24 mouse cellular contexts compared by ENCODE assay signal in genomic region chr13:30656909-30657308, GRCm38 (mm10). TPM values are rescaled to one million over a fixed set of nuclear protein-coding genes. Genes with fewer than 3 reads are reported as not detected.
DNase-seq lines count a peak whose midpoint lies in the region; ATAC-seq and TF ChIP-seq lines count a peak whose summit lies in the region.
"Had no signal": no experiment of that assay in that cellular context is flagged by ENCODE, and none has a peak within 500 bp of the region (broad histone marks: within the 10 kb centered on the region; RNA-seq: fewer than 3 reads in every experiment).

No protein-coding gene starts in this region.

- peak overlapping the region; percentile 80 for H3K27ac ChIP-seq in gastrocnemius, adult 2 months
- no peak overlapping the region for H3K27ac ChIP-seq in heart, embryonic 11.5 days (ENCODE audit: low read depth, low read length)
- peak overlapping the region; percentile 98 for H3K27ac ChIP-seq in CH12.LX (ENCODE audit: insufficient read depth, low read depth)
- H3K27ac ChIP-seq: embryonic facial prominence, embryonic 10.5 days; embryonic facial prominence, embryonic 12.5 days; forebrain, embryonic 13.5 days; forebrain, embryonic 15.5 days had no signal

- dilution Hi-C loops in CH12.LX (cut with MboI; ENCODE audit: extremely low pct_ligation_motif_present, extremely low pct_unique_long_range_greater_than_20kb, low sequenced_read_pairs): no loop called here

- TF ChIP-seq RAD21 in CH12.LX (IDR thresholded peaks at IDR 0.05; ENCODE audit: low read depth, low read length): no peak

- TF ChIP-seq POLR2A in CH12.LX (IDR thresholded peaks at IDR 0.05; ENCODE audit: low read depth, low read length): no peak; the same call in none of the 2 replicates

- no peak for TF ChIP-seq CTCF in gastrocnemius, adult 2 months (IDR thresholded peaks at IDR 0.05)
- TF ChIP-seq CTCF in CH12.LX (conservative IDR thresholded peaks at IDR 0.05 in 1 of 2, IDR thresholded peaks at IDR 0.05 in 1 of 2; ENCODE audit: low read depth in 2 of 2, low read length in 2 of 2): no peak

- no peak overlapping the region for H3K4me3 ChIP-seq in gastrocnemius, adult 2 months
- H3K4me3 ChIP-seq in heart, embryonic 11.5 days (ENCODE audit: low read depth, low read length): no peak overlapping the region
- H3K4me3 ChIP-seq in CH12.LX (replicated peaks in 1 of 3; ENCODE audit: low read depth in 2 of 3, low read length in 2 of 3, poor library complexity in 1 of 3): no peak overlapping the region
- H3K4me3 ChIP-seq: embryonic facial prominence, embryonic 10.5 days; embryonic facial prominence, embryonic 12.5 days; forebrain, embryonic 13.5 days; forebrain, embryonic 15.5 days had no signal

- no peak for DNase-seq in gastrocnemius, adult 2 months
- no peak for DNase-seq in gastrocnemius, postnatal 4 days (ENCODE audit: low spot score in 2 of 2)
- DNase-seq in heart, adult 11 months: peak; percentile 29
- peak; percentile 57 for DNase-seq in CH12.LX (ENCODE audit: extremely low read depth)
- peak; percentile 46 for DNase-seq in skeletal muscle tissue, adult 2 months (ENCODE audit: low read depth, low spot score)
- no peak for DNase-seq in right cerebral cortex, postnatal 4 days
- DNase-seq in MN1 (ENCODE audit: low spot score): no peak
- DNase-seq: adrenal gland, adult 8-10 months; adrenal gland, postnatal 14 days; adrenal gland, postnatal 36 days; cerebellum, adult 11-12 months; cerebellum, adult 2 months; cerebellum, adult 9-10 months; cerebellum, postnatal 10 days; cerebellum, postnatal 25 days had no signal

- H3K9me3 ChIP-seq in heart, embryonic 11.5 days (replicated peaks; ENCODE audit: control insufficient read depth, low read length): no peaks in the 10 kb centered on the region
- H3K9me3 ChIP-seq in CH12.LX (replicated peaks; ENCODE audit: low read length): no peaks in the 10 kb centered on the region
- H3K9me3 ChIP-seq: embryonic facial prominence, embryonic 10.5 days; embryonic facial prominence, embryonic 12.5 days; forebrain, embryonic 13.5 days; forebrain, embryonic 15.5 days had no signal

- H3K9ac ChIP-seq in heart, embryonic 11.5 days (ENCODE audit: low read depth, low read length): no peak overlapping the region
- H3K9ac ChIP-seq in CH12.LX (ENCODE audit: insufficient read depth, low read depth): peak overlapping the region; percentile 88
- H3K9ac ChIP-seq: embryonic facial prominence, embryonic 12.5 days; forebrain, embryonic 13.5 days; forebrain, embryonic 15.5 days had no signal

- in situ Hi-C loops in CH12.LX (cut with MboI; ENCODE audit: low pct_ligation_motif_present, low pct_unique_long_range_greater_than_20kb, low sequenced_read_pairs): loop anchor here (5.0 kb wide), 1 partner anchor 55 kb away; no protein-coding TSS in a partner anchor

- H3K4me1 ChIP-seq in heart, embryonic 11.5 days (ENCODE audit: control insufficient read depth, insufficient read depth, low read length): no peaks in the 10 kb centered on the region
- H3K4me1 ChIP-seq in CH12.LX (ENCODE audit: control insufficient read depth in 1 of 2, insufficient read depth in 2 of 2): peaks cover 28 to 78% of the 10 kb centered on the region in 2 experiments

- intact Hi-C loops in gastrocnemius, adult 2 months (cut with DNase I): no loop called here

- H3K79me2 ChIP-seq in CH12.LX (replicated peaks; ENCODE audit: control insufficient read depth, extremely low read depth, insufficient read depth, poor library complexity, severe bottlenecking): peaks cover 3% of the 10 kb centered on the region

- ATAC-seq in heart, embryonic 11.5 days (replicated peaks; ENCODE audit: insufficient number of reproducible peaks, low FRiP score, low TSS enrichment): no peak
- ATAC-seq: activated CD4-positive, CD25-positive, alpha-beta regulatory T cell, adult 4 months; CD4-positive, CD25-positive, alpha-beta regulatory T cell, adult 4 months; forebrain, embryonic 13.5 days; forebrain, embryonic 15.5 days; Patski had no signal

- WGBS in heart, embryonic 11.5 days (ENCODE audit: insufficient replicate concordance): 59% methylated on average over 5 of the region's 5 CpGs

- H3K36me3 ChIP-seq in heart, embryonic 11.5 days (ENCODE audit: control insufficient read depth, insufficient read depth, low read length): no peaks in the 10 kb centered on the region
- no peaks in the 10 kb centered on the region for H3K36me3 ChIP-seq in CH12.LX (replicated peaks in 1 of 2; ENCODE audit: control insufficient read depth in 1 of 2, insufficient read depth in 1 of 2, low read length in 1 of 2)
- H3K36me3 ChIP-seq: embryonic facial prominence, embryonic 10.5 days; embryonic facial prominence, embryonic 12.5 days; forebrain, embryonic 15.5 days had no signal

- no peak overlapping the region for H3K4me2 ChIP-seq in heart, embryonic 11.5 days
- H3K4me2 ChIP-seq in CH12.LX (ENCODE audit: insufficient read depth, low read depth, poor library complexity, severe bottlenecking): peak overlapping the region; percentile 100
- H3K4me2 ChIP-seq: embryonic facial prominence, embryonic 12.5 days; forebrain, embryonic 13.5 days; forebrain, embryonic 15.5 days had no signal

- TF ChIP-seq EP300 in CH12.LX (IDR thresholded peaks at IDR 0.05; ENCODE audit: low read length): peak; percentile 90

- H3K27me3 ChIP-seq in heart, embryonic 11.5 days (ENCODE audit: control insufficient read depth, insufficient read depth, low read length): no peaks in the 10 kb centered on the region
- no peaks in the 10 kb centered on the region for H3K27me3 ChIP-seq in CH12.LX (replicated peaks)
- H3K27me3 ChIP-seq: embryonic facial prominence, embryonic 12.5 days; forebrain, embryonic 13.5 days; forebrain, embryonic 15.5 days; Patski had no signal

TF ChIP-seq in CH12.LX, 34 proteins besides CTCF, POLR2A, EP300 and RAD21 (continues in another document):
- no peak for TF ChIP-seq USF2 (conservative IDR thresholded peaks at IDR 0.05; ENCODE audit: low read depth, low read length)
- no peak; the same call in none of the 2 replicates for TF ChIP-seq CHD2 (IDR thresholded peaks at IDR 0.05; ENCODE audit: low read length)
- peak; percentile 79; the same call in 1 of the 2 replicates for TF ChIP-seq SIN3A (IDR thresholded peaks at IDR 0.05; ENCODE audit: low read length)
- TF ChIP-seq RCOR1 (conservative IDR thresholded peaks at IDR 0.05; ENCODE audit: low read depth, low read length): 0 out of 2 replicates have a peak, but pooled peaks have one; percentile 18
- no peak for TF ChIP-seq KAT2A (IDR thresholded peaks at IDR 0.05; ENCODE audit: insufficient replicate concordance, low read length)
- no peak for TF ChIP-seq E2F4 (IDR thresholded peaks at IDR 0.05; ENCODE audit: insufficient replicate concordance, low read depth, low read length)
- TF ChIP-seq POLR2AphosphoS2 (IDR thresholded peaks at IDR 0.05; ENCODE audit: low read depth, low read length): no peak
- TF ChIP-seq NRF1 (IDR thresholded peaks at IDR 0.05; ENCODE audit: low read depth, low read length): no peak
- 0 out of 2 replicates have a peak, but pooled peaks have one; percentile 29 for TF ChIP-seq NELFE (IDR thresholded peaks at IDR 0.05; ENCODE audit: low read depth, low read length)
- peak; percentile 80 for TF ChIP-seq MEF2A (IDR thresholded peaks at IDR 0.05; ENCODE audit: borderline replicate concordance, low read depth, low read length)
- no peak for TF ChIP-seq MAZ (IDR thresholded peaks at IDR 0.05; ENCODE audit: low read depth, low read length)
- TF ChIP-seq JUN (IDR thresholded peaks at IDR 0.05; ENCODE audit: insufficient read depth, low read depth, low read length): peak; percentile 94
- TF ChIP-seq ETS1 (conservative IDR thresholded peaks at IDR 0.05; ENCODE audit: low read depth, low read length): peak; percentile 89
- no peak; the same call in 1 of the 2 replicates for TF ChIP-seq ZMIZ1 (IDR thresholded peaks at IDR 0.05; ENCODE audit: low read depth, low read length)
- TF ChIP-seq ZKSCAN1 (IDR thresholded peaks at IDR 0.05; ENCODE audit: borderline replicate concordance, low read depth, low read length): no peak; the same call in 1 of the 2 replicates
- no peak for TF ChIP-seq MAFK (IDR thresholded peaks at IDR 0.05; ENCODE audit: insufficient replicate concordance, low read length)
- TF ChIP-seq PAX5 (IDR thresholded peaks at IDR 0.05; ENCODE audit: low read length): no peak
- peak; percentile 82 for TF ChIP-seq JUND (conservative IDR thresholded peaks at IDR 0.05; ENCODE audit: low read depth, low read length)
- no peak for TF ChIP-seq UBTF (IDR thresholded peaks at IDR 0.05; ENCODE audit: low read depth, low read length)
- TF ChIP-seq CHD1 (IDR thresholded peaks at IDR 0.05; ENCODE audit: low read depth, low read length): peak; percentile 83; the same call in 1 of the 2 replicates
- peak; percentile 29; the same call in 1 of the 2 replicates for TF ChIP-seq MAX (IDR thresholded peaks at IDR 0.05; ENCODE audit: low read length)
- TF ChIP-seq TBP (conservative IDR thresholded peaks at IDR 0.05; ENCODE audit: low read depth, low read length): peak; percentile 74
- no peak for TF ChIP-seq ZC3H11A (IDR thresholded peaks at IDR 0.05; ENCODE audit: low read depth, low read length)
- no peak for TF ChIP-seq SMC3 (IDR thresholded peaks at IDR 0.05; ENCODE audit: low read depth, low read length)
- peak; percentile 70 for TF ChIP-seq BHLHE40 (IDR thresholded peaks at IDR 0.05; ENCODE audit: low read depth, low read length)
- TF ChIP-seq USF1 (IDR thresholded peaks at IDR 0.05; ENCODE audit: low read depth, low read length): no peak
- TF ChIP-seq ELF1 (IDR thresholded peaks at IDR 0.05; ENCODE audit: low read depth, low read length): 0 out of 2 replicates have a peak, but pooled peaks have one; percentile 40
- no peak for TF ChIP-seq GABPA (IDR thresholded peaks at IDR 0.05; ENCODE audit: insufficient replicate concordance, low read depth, low read length)
- TF ChIP-seq IRF4 (IDR thresholded peaks at IDR 0.05; ENCODE audit: low read depth, low read length): no peak; the same call in 1 of the 2 replicates
- no peak for TF ChIP-seq ZNF384 (IDR thresholded peaks at IDR 0.05; ENCODE audit: low read depth, low read length)
- TF ChIP-seq MXI1 (IDR thresholded peaks at IDR 0.05; ENCODE audit: low read depth, low read length): peak; percentile 62; the same call in 1 of the 2 replicates
- peak; percentile 25; the same call in 1 of the 2 replicates for TF ChIP-seq MYC (IDR thresholded peaks at IDR 0.05; ENCODE audit: low read depth, low read length)
- no peak for TF ChIP-seq HCFC1 (IDR thresholded peaks at IDR 0.05; ENCODE audit: low read depth, low read length)

RNA-seq across cellular contexts. Expression of gene Dusp22, which starts 2.9 kb away (rescaled TPM):
- 10 to 100 TPM; 36.2 to 59.5 TPM for total RNA-seq in gastrocnemius, adult 2 months (2021)
- total RNA-seq in gastrocnemius, postnatal 4 days (2021): 10 to 100 TPM; 57.3 to 61.6 TPM
- polyA plus RNA-seq in heart, embryonic 11.5 days (2014; fragmentation: Nextera tagmentation; extraction: Ambion mirVana): 21.8 and 23.2 TPM in 2 replicates
- total RNA-seq in CH12.LX (2012; rRNA removed) (22.5 and 25.5 TPM in 2 replicates), CH12.LX (2014; rRNA removed) (28.7 and 29.8 TPM in 2 replicates)
- 18.0 and 18.5 TPM in 2 replicates for polyA plus RNA-seq in CH12.LX (2012; ENCODE audit: insufficient read length, low read depth)
- total RNA-seq: MEL had no signal

Comparison
In these comparisons a context has a peak if more than half of its experiments do, and no peak if none do; other contexts are left out.
1. DNase-seq: peak in heart, adult 11 months (single experiment), CH12.LX (single experiment) and skeletal muscle tissue, adult 2 months (single experiment); none in gastrocnemius, adult 2 months (single experiment), gastrocnemius, postnatal 4 days (0 of 2), right cerebral cortex, postnatal 4 days (single experiment) and MN1 (single experiment).